Mouse (Mus musculus): ENCODE results near the gene Zbtb8a. TPM values are rescaled to one million over a fixed set of nuclear protein-coding genes. Genes with fewer than 3 reads are reported as not detected.
"Not testable (repeated sequence)": the region's sequence is repeated elsewhere in the genome, so short reads cannot be mapped to it uniquely, and the experiment has no call there.

Gene Zbtb8a
- 1 to 10 TPM; 7.6 to 8.5 TPM for total RNA-seq (2021)

DNA sequence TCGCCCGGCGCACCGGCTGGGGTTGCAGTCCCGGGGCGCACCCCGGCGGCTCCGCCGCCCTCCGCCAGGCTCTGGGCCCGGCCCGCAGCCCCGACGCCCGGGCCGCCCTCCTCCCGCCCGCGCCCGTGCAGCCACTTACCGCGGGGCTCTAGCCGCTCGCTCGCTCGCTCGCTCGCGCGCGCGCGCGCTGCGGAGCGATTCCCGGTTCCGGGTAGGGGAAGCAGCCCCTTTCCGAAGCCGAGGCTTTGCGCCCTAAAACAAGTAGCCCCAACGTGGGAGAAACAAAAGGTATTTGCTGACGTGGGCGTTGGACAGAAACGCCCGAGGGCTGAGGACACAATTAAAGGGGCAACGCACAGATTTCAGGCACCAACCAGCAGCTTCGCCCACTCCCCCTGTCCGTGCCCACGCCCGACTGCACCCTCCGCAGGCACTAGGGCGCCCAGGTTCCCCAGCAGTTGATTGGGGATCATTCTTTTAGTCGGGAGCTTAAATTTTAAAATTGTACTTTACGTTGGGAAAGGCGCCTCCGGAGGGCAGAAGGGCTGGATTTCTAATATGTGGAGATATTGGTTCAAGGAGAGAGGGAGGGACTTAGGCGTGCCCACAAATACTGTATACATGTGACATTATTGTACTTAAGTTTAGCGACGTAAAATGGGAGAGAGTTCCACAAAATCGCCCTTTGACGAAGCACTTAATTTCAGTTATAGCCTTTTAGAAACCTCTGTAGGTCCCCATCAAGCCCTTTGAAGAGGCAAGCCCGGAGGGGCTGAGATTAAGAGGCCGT lies at the start of gene Zbtb8a:
TSS of gene Zbtb8a (minus strand) at position 516 of the 790 bp plus-strand sequence.
- DNase-seq (ENCODE audit: extremely low spot score in 1 of 2, low spot score in 2 of 2) = peak; percentile 34 to 61
- intact Hi-C loops (cut with DNase I) = no loop called here

DNA sequence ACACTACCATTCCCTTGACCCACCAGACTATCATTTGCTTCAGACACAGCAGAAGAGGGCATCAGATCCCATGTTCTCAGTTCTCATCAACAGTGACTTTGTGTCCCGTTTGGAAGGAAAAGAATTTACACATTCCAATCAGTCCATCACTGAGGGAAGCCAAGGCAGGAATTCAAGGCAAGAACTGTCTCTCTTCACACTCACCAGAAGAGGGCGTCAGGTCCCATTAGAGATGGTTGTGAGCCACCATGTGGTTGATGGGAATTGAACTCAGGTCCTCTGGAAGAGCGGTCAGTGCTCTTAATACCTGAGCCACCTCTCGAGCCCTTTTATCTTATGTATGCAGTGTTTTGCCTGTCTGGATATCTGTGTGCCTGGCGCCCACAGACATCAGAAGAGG lies 40.4 kb upstream of the Zbtb8a start:
- DNase-seq (ENCODE audit: extremely low spot score in 1 of 2, low spot score in 2 of 2) = no peak
- intact Hi-C loops (cut with DNase I) = no loop called here

DNA sequence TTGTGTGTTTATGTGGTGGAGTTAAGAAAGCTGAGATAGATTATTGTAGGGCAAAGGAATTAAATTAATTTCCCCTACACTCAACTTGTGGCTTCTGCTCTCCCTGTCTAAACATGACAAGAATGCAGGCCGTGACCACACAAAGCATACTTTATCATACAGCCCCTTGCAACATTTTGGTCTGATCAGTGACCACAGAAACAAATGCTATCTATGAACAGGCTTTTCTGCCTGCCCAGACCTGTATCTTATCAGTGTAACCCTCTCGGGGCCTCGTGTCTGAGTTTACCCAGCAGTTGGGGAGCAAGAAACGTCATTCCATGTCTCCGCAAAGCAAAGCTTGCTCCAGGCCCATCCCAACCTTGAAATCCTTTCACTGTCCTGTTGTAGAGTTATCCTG lies 38.6 kb upstream of the Zbtb8a start:
- intact Hi-C loops (cut with DNase I) = no loop called here
- no peak for DNase-seq (ENCODE audit: extremely low spot score in 1 of 2, low spot score in 2 of 2)

DNA sequence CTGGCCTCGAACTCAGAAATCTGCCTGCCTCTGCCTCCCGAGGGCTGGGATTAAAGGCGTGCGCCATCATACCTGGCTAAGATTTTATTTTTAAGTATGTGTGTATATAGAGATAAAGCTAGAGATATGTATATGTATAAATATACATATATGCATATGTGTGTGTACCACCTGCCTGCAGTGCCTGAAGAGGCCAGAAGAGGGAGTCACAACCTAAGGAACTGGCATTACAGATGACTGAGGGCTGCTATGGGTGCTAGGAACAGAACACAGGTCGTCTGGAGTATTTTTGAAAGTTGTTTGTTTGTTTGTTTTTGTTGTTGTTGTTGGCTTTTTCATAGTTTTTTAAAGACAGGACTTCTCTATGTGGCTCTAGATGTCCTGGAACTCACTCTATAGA lies 38.0 kb upstream of the Zbtb8a start:
- no peak for DNase-seq (ENCODE audit: extremely low spot score in 1 of 2, low spot score in 2 of 2)
- intact Hi-C loops (cut with DNase I) = no loop called here

DNA sequence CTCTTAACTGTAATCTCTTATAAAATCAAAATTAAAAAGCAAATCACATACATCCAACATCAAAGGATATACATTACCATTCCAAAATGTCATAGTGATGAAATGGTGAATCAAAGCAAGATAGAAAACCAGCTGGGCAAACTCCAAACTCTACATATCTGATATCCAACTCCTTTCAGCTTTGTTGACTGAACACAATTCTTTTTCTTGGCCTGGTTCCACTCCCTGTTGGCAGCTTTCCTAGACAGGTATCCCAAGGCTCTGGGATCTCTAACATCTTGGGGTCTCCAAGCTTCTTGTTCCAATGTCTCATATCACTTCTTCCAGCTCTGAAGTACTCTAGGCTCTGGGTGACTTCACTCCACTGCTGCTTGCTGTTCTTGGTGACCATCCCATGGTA lies 33.1 kb upstream of the Zbtb8a start:
- intact Hi-C loops (cut with DNase I) = no loop called here
- DNase-seq (ENCODE audit: extremely low spot score in 1 of 2, low spot score in 2 of 2) = no peak

DNA sequence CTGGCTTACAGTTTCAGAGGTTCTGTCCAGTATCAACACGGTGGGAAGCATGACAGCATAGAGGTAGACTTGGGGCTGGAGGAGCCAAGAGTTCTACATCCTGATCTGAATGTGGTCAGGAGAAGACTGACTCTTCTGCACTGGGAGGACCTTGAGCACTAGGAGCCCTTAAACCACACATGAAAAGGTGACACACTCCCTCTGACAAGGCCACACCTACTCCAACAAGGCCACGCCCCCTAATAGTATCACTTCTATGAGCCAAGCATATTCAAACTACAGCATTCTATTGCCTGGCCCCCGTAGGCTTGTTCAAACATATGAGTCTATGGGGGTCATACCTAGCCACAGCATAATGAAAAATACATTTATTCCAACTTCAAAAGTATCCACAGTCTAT lies 32.6 kb upstream of the Zbtb8a start:
- DNase-seq (ENCODE audit: extremely low spot score in 1 of 2, low spot score in 2 of 2); intact Hi-C loops (cut with DNase I): not testable (repeated sequence)

DNA sequence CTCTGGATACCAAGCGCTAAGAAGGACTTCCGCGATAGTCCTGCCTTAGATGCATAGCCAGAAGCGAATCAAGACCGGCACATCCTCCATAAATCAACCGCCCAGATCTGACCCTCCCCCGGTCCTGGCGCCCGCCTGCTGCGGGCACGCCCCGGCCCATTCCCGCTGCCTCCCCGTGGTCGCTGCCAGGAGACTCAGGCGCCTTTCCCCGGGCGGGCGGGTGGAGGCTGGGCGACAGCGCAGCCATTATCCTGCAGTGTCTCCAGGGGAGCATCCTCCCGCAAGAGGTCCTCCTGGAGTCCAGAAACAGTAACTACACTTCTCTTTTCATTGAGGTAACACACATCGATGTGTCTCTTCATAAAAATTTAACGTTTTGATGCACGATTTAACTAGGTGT lies 28.5 kb upstream of the Zbtb8a start:
- peak in 1 of 2 experiments; percentile 74 for DNase-seq (ENCODE audit: extremely low spot score in 1 of 2, low spot score in 2 of 2)
- intact Hi-C loops (cut with DNase I) = loop anchor here (5.0 kb wide), 1 partner anchor 54 kb away; no protein-coding TSS in a partner anchor

DNA sequence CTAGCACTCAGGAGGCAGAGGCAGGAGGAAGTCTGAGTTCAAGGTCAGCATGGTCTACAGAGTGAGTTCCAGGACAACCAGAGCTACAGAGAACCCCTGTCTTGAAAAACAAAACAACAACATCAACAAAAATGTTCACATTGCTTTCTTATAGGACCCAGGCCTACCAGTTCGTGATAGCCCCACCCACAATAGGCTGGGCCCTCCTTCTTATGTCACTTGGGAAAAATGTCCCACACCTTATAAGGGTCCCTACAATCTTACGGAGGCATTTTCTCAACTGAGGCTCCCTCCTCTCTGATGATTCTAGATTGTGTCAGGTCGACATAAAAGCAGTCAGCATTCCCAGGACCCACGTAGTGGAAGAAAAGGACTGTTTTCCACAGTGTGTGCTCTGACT lies 21.9 kb upstream of the Zbtb8a start:
- no peak for DNase-seq (ENCODE audit: extremely low spot score in 1 of 2, low spot score in 2 of 2)
- intact Hi-C loops (cut with DNase I) = no loop called here

DNA sequence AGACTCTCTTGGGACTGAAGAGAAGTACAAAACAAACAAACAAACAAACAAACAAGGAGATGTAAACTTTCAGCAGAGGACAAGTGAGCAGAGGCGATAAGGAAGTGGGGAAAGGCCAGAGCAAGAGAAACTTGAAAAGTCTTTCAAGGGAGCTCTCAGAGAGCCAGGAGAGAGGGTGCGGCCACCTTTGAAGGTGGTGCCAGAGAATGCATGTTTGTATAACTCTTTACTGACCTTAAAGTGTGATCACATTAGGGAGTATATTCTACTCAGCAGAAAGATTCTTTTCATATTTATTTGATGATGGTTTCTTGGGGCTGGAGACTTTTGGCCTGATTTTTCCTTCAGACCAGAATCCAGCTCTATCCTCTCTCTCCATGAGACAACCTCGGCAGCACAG lies 19.0 kb upstream of the Zbtb8a start:
- peak in 1 of 2 experiments; percentile 41 for DNase-seq (ENCODE audit: extremely low spot score in 1 of 2, low spot score in 2 of 2)
- intact Hi-C loops (cut with DNase I) = no loop called here

DNA sequence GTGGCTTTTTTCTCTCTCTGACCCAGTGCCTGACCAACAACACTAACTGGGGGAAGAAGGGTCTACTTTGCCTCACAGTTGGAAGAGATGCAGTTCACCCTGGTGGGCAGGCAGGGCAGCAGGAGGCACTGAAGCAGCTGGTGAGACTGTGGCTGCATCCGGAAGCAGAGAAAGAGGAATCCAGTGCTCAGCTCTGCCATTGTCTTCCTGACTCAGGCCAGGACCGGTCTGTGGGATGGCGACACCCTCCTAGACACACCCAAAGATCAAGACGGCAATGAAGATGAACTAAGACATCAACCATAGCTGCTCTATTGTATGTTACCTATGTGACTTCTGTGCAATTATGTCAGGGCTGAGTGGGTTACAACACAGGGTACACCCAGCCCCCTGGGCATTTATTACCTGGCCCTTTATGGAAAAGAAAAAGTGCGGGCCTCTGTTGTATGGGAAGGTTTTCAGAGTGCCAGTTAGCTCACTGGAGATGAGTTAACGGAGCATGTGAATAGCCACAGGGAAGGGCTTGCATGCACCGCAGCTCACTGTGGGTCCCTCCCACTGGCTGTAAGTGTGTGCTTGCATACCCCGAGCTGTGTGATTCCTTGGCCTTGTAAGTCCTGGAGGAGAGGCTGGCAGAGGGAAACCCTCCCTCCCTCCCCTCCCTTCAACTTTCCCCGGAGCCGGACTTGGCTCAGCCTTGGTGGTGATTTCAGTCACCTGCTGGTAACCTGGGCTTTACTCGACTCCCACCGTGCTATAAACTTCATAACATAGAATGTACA lies 16.4 kb upstream of the Zbtb8a start:
- DNase-seq (ENCODE audit: extremely low spot score in 1 of 2, low spot score in 2 of 2) = no peak
- intact Hi-C loops (cut with DNase I) = no loop called here

DNA sequence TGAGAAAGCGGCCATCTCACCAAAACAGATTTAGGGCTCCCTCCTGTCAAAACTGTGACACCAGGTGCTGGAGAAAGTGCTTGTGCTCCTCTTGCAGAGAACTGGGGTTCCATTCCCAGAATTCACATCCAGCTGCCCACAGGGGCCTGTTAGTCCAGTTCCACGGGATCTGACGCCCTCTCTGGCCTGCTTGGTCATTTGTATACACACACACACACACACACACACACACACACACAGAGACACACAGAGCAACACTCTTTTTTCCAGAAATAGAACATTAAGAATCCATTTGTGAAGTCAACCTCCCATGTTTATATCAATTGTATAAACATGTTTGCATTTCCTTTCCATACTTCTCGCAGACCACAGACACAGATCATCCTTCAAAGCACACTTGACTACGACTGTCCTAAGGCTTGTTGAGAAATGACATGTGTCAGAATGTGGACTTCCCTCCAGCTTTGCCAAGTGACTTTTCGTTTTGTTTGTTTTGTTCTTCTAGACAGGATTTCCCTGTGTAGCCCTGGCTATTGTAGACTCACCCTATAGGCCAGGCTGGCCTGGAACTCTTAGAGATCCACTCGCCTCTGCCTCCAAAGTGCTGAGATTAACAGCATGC lies 13.1 kb upstream of the Zbtb8a start:
- intact Hi-C loops (cut with DNase I) = no loop called here
- no peak for DNase-seq (ENCODE audit: extremely low spot score in 1 of 2, low spot score in 2 of 2)

DNA sequence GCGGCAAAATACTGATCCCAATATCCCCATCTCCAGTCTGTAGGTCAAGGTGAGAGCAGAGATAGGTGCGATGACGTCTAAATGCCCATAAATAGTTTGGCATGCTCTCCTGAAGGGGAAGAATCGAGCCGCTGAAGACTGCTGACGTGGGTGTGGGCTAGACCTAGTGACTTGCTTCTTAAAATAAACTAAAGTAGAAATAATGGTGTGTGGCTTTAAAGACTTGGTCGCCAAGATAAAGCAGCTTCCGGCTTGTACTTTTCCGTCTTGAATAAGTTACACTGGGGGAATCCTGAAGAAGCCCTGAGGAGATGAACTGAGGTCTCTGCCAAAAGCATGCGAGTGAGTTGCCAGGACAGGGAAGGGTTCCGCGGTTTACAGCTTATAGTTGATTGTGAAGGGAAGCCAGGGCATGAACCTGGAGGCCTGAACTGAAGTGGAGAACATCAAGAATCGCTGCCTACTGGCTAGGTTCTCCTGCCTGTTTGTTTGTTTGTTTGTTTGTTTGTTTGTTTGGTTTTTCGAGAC lies 12.4 kb upstream of the Zbtb8a start:
- no peak for DNase-seq (ENCODE audit: extremely low spot score in 1 of 2, low spot score in 2 of 2)

DNA sequence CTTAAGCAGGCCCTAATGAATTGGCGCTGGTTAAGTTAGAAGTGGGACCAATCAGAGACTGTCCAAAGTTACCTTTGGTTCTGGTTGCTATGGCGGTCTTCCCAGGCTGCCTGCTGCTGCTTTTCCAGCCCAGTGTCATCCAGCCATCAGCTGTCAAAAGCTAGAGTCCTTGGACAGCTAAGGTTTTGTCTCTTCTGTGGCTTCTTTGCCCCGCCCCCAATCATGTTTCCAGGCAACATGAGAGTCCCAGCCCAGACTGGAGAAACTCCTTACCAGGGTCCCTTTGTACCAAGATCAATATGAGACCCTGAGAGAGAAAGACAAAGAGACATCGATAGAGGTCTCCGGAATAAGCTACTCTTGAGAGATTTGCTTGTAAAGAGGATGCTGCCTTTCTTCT lies 10.5 kb upstream of the Zbtb8a start:
- intact Hi-C loops (cut with DNase I) = no loop called here
- no peak for DNase-seq (ENCODE audit: extremely low spot score in 1 of 2, low spot score in 2 of 2)

More for the DNA sequence above, 12.4 kb upstream of the Zbtb8a start:
- intact Hi-C loops (cut with DNase I) = no loop called here

DNA sequence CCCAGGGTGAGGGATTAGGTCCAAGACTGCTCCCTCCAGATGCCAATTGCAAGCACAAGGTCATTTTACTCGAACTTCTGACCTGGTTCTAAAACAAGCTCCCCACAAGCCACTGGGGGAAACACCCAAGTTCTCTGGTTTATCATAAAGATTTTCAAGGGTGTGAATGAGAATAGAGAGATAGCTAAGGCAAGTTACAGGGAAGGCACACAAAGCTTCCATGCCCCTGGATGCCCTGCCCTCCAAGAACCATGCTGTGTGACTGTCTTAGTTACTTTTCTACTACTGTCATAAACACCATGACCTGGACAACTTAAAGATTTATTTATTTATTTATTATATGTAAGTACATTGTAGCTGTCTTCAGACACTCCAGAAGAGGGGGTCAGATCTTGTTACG lies 9.1 kb upstream of the Zbtb8a start:
- intact Hi-C loops (cut with DNase I) = no loop called here
- no peak for DNase-seq (ENCODE audit: extremely low spot score in 1 of 2, low spot score in 2 of 2)

DNA sequence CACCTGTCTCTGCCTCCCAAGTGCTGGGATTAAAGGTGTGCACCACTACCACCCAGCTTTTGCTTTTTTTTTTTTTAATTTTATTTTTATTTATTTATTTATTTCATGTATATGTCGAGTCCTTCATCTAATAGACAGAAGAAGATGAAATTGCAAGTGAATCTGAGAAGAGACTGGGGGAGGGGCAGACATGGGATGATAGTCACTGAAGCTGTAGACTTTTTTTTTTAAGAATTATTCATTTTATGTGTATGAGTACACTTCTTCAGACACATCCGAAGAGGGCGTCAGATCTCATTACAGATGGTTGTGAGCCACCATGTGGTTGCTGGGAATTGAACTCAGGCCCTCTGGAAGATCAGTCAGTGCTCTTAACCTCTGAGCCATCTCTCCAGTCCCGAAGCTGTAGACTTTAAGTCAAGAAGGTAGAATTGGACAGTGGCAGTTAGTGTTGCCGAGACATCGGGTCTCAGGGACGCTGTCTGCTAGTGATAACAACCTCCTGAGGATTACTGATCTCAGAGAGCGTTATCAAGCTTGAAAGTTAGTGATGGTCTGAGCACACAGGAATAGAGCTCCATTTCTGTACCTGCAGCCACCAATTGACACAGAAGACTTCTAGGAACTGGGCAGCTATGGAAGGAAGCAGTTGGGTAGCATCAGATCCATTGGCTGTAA lies 8.5 kb upstream of the Zbtb8a start:
- no peak for DNase-seq (ENCODE audit: extremely low spot score in 1 of 2, low spot score in 2 of 2)
- intact Hi-C loops (cut with DNase I) = no loop called here

DNA sequence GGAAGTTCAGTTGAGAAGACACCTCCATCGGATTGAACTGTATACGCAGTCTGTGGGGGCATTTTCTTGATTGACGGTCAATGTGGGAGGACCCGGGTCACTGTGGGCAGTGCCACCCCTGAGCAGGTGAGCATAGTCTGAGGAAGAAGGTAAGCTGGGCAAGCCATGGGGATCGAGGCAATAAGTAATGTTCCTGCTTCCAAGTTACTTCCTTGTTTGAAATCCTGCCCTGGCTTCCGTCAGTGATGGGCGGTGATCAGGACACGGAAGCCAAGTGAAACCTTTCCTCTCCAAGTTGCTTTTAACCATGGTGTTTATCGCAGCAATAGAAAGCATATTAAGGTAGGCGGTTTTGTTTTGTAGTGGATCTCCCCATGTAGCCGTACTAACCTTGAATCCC lies 7.8 kb upstream of the Zbtb8a start:
- no peak for DNase-seq (ENCODE audit: extremely low spot score in 1 of 2, low spot score in 2 of 2)
- intact Hi-C loops (cut with DNase I) = no loop called here

DNA sequence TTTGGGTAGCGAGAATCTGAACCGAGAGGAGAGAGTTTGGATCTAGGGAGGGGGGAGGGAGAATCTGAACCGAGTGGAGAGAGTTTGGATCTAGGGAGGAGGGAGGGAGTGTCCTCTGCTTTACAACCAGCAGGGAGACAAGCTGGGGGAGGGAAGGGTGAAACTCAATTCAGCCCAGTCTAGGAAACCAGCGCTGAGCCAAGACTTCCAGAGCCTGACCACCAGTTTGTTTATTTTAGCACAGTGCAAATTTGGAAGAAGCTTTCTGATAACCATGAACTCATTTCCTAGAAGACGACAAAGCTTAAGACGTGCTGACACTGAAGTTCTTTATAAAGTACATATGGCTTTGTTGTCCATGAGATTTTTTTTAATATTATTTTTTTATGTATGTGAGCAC lies 6.5 kb upstream of the Zbtb8a start:
- intact Hi-C loops (cut with DNase I) = no loop called here
- DNase-seq (ENCODE audit: extremely low spot score in 1 of 2, low spot score in 2 of 2) = peak in 1 of 2 experiments; percentile 52

DNA sequence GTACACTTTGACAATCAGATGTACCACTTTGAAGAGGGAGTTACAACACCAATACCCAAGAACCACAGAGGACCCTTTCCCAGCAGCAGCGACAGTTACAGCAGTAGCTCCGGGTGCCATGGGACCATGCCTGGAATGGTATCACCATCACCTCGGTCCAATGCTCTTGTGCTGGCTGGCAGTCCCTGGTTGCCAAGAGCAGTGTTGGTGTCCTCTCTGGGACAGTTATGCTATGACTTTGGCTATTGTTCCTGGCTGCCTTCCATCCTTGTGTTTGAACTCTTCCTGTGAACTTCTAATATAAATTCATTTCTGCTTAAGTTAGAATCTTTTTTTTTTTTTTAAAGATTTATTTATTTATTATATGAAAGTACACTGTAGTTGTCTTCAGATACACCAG lies 5.7 kb upstream of the Zbtb8a start:
- no peak for DNase-seq (ENCODE audit: extremely low spot score in 1 of 2, low spot score in 2 of 2)
- intact Hi-C loops (cut with DNase I) = no loop called here

DNA sequence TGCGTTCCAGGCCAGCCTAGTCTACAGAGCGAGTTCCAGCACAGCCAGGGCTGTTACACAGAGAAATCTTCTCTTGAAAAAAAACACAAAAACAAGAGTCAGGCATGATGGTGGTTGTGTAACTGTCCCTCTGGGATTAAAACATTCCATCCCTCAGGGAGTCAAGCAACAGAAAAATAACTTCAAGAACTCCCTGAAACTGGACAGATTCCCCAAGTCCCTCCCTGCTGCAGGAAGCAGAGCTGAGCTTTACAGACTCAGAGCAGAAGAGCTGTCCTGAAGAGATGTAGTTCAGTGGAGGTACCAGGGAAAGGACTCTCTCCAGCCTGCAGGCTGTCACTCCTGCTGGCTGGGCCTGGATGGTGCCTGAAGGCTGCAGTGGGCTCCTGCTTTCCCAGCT lies 4.6 kb upstream of the Zbtb8a start:
- intact Hi-C loops (cut with DNase I) = no loop called here
- no peak for DNase-seq (ENCODE audit: extremely low spot score in 1 of 2, low spot score in 2 of 2)
